Mouse (Mus musculus): ENCODE data around the gene 1700029F12Rik. TPM values are rescaled to one million over a fixed set of nuclear protein-coding genes. Genes with fewer than 3 reads are reported as not detected.

1700029F12Rik gene
- polyA plus RNA-seq, 1 experiment from 2014 or later = not detected

DNA sequence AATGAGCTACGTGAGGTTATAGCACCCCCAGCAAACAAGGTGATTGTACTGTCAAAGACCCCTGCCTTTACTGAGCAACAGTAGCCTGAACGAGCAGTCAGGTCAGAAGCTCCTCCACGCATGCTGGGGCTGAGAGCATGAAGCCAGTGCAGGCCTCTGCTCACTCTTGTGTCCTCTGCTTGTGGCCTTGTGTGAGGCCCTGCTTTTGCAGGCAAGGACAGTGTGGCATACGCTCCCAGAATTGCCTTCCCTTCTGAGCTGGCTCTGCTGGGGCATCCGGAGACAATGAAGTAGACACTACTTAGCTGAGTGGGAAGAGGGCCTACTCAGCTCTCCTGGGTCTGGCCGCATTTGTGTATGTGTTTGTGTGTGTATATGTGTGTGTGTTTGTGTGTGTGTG is 25.6 kb upstream of the 1700029F12Rik start:
- Histone ChIP-seq H3K27ac (ENCODE audit: low read depth) (no peak overlapping the region), H3K36me3 (ENCODE audit: control insufficient read depth, insufficient read depth, low read length) (no peaks in the 10 kb centered on the region), H3K4me3 (ENCODE audit: low read depth, low read length) (no peak overlapping the region), H3K4me2 (ENCODE audit: low read length) (no peak overlapping the region), H3K4me1 (replicated peaks; ENCODE audit: control insufficient read depth, insufficient read depth, low read length) (no peaks in the 10 kb centered on the region; the same call in 1 of the 2 replicates), H3K9ac (ENCODE audit: low read length) (no peak overlapping the region), H3K27me3 (replicated peaks; ENCODE audit: control insufficient read depth, insufficient read depth, low read length) (no peaks in the 10 kb centered on the region), H3K9me3 (ENCODE audit: control insufficient read depth, low read length) (no peaks in the 10 kb centered on the region)
- ATAC-seq (replicated peaks; ENCODE audit: low FRiP score, low TSS enrichment, low read depth) (no peak), DNase-seq (ENCODE audit: low spot score) (no peak)
- WGBS = 90% methylated on average over 6 of the region's 6 CpGs

DNA sequence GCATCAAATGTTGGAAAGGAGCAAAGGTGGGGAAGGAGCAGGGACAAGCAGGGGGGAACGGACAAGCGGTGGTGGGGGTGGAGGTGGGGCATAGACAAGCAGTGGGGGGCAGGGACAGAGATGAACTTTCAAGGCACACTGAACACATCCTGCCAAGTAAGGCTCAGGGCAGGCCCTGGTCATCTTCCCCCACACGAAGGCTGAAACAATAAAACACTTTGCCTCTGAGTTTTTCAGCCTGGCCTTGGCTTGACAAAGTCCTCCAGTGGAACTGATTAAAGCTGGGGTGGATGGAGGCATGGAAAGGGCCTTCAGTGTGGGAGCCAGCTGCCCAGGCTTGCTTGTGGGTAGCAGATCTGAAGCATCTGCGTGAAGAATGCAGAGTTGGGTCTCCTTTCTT is 23.7 kb upstream of the 1700029F12Rik start:
- WGBS = 56% methylated on average over 4 of the region's 4 CpGs

DNA sequence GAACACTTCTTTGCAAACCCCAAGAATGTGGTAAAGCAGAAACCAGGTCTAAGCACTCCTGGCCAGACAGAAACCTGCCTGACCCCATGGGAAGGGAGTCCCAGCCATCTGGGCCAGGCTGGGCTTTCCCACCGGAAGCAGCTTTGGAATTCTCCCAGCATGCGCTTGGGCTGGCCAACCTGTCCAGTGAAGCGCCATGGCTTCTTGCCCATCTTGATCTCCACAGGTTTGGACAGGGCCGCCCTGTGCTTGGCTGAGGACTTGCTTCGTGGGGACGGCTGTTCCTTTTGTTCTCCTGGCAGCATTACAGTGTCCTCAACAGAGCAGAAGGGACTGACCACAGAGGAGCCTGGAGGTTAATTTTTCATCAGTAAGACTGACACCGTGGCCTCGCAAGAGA is 19.7 kb upstream of the 1700029F12Rik start:
- DNase-seq (ENCODE audit: low spot score) (no peak), ATAC-seq (replicated peaks; ENCODE audit: low FRiP score, low TSS enrichment, low read depth) (no peak)
- no peak overlapping the region for H3K27ac ChIP-seq (ENCODE audit: low read depth)
- no peak overlapping the region for H3K4me2 ChIP-seq (ENCODE audit: low read length)
- WGBS = 77% methylated on average over 8 of the region's 8 CpGs
- no peak overlapping the region for H3K9ac ChIP-seq (ENCODE audit: low read length)
- no peaks in the 10 kb centered on the region for H3K27me3 ChIP-seq (replicated peaks; ENCODE audit: control insufficient read depth, insufficient read depth, low read length)
- H3K4me3 ChIP-seq (ENCODE audit: low read depth, low read length) = no peak overlapping the region
- H3K36me3 ChIP-seq (ENCODE audit: control insufficient read depth, insufficient read depth, low read length) = no peaks in the 10 kb centered on the region
- no peaks in the 10 kb centered on the region for H3K9me3 ChIP-seq (ENCODE audit: control insufficient read depth, low read length)
- no peaks in the 10 kb centered on the region for H3K4me1 ChIP-seq (replicated peaks; ENCODE audit: control insufficient read depth, insufficient read depth, low read length)

More for the DNA sequence above, 23.7 kb upstream of the 1700029F12Rik start:
- Histone ChIP-seq H3K9me3 (ENCODE audit: control insufficient read depth, low read length) (no peaks in the 10 kb centered on the region), H3K27me3 (replicated peaks; ENCODE audit: control insufficient read depth, insufficient read depth, low read length) (no peaks in the 10 kb centered on the region), H3K4me3 (ENCODE audit: low read depth, low read length) (no peak overlapping the region), H3K4me2 (ENCODE audit: low read length) (no peak overlapping the region), H3K27ac (ENCODE audit: low read depth) (no peak overlapping the region), H3K9ac (ENCODE audit: low read length) (no peak overlapping the region), H3K4me1 (replicated peaks; ENCODE audit: control insufficient read depth, insufficient read depth, low read length) (no peaks in the 10 kb centered on the region; the same call in 1 of the 2 replicates), H3K36me3 (ENCODE audit: control insufficient read depth, insufficient read depth, low read length) (no peaks in the 10 kb centered on the region)
- DNase-seq (ENCODE audit: low spot score) (no peak), ATAC-seq (replicated peaks; ENCODE audit: low FRiP score, low TSS enrichment, low read depth) (no peak)

DNA sequence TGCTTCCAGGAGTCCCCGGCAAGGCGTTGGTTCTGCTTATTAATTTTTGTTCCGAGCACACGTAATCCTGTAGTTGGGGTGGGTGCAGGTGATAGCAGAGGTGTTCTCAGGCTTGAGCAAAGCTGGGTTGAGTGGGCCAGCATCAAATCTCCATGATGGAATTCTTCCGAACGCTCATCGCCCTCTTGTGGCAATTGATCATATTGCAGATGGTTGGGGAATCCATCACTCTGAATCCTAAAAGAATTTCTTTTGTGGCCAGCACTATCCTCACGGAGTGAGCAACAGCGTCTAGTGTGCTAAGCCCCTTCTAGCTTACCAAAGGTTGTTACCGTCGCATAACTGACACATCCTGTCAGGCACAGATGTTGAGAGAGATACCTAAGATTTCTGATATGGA is 18.5 kb upstream of the 1700029F12Rik start:
- Histone ChIP-seq H3K4me3 (ENCODE audit: low read depth, low read length) (no peak overlapping the region), H3K36me3 (ENCODE audit: control insufficient read depth, insufficient read depth, low read length) (no peaks in the 10 kb centered on the region), H3K27ac (ENCODE audit: low read depth) (no peak overlapping the region), H3K9me3 (ENCODE audit: control insufficient read depth, low read length) (no peaks in the 10 kb centered on the region), H3K4me1 (replicated peaks; ENCODE audit: control insufficient read depth, insufficient read depth, low read length) (no peaks in the 10 kb centered on the region), H3K4me2 (ENCODE audit: low read length) (no peak overlapping the region), H3K27me3 (replicated peaks; ENCODE audit: control insufficient read depth, insufficient read depth, low read length) (no peaks in the 10 kb centered on the region), H3K9ac (ENCODE audit: low read length) (no peak overlapping the region)
- ATAC-seq (replicated peaks; ENCODE audit: low FRiP score, low TSS enrichment, low read depth) (0 out of 2 replicates have a peak, but pooled peaks have one; percentile 43), DNase-seq (ENCODE audit: low spot score) (peak; percentile 91)
- WGBS = 16% methylated on average over 11 of the region's 11 CpGs

DNA sequence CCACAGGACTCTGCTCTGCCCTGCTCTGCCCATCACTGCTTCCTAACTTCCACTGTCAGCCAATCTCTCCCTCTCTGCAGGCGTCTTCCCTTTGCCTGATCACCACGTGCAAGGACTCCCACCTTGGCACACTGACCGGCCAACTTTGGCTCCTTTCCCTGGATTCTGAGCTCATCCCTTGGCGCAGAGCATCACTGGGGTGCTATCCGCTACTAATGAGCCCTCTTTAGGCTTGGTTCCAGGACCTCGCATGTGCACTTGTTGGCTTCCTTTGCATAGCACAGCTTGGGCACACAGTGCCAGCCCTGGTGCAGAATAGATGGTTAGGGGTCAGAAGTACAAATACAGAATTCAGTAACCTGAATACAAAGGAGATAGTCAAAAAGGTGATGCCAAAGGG is 17.0 kb upstream of the 1700029F12Rik start:
- H3K9ac ChIP-seq (ENCODE audit: low read length) = no peak overlapping the region
- no peak for ATAC-seq (replicated peaks; ENCODE audit: low FRiP score, low TSS enrichment, low read depth)
- no peaks in the 10 kb centered on the region for H3K27me3 ChIP-seq (replicated peaks; ENCODE audit: control insufficient read depth, insufficient read depth, low read length)
- H3K36me3 ChIP-seq (ENCODE audit: control insufficient read depth, insufficient read depth, low read length) = no peaks in the 10 kb centered on the region
- no peaks in the 10 kb centered on the region for H3K4me1 ChIP-seq (replicated peaks; ENCODE audit: control insufficient read depth, insufficient read depth, low read length)
- no peak overlapping the region for H3K4me2 ChIP-seq (ENCODE audit: low read length)
- H3K4me3 ChIP-seq (ENCODE audit: low read depth, low read length) = no peak overlapping the region
- no peak overlapping the region for H3K27ac ChIP-seq (ENCODE audit: low read depth)
- WGBS = 83% methylated on average over 6 of the region's 6 CpGs
- DNase-seq (ENCODE audit: low spot score) = no peak
- H3K9me3 ChIP-seq (ENCODE audit: control insufficient read depth, low read length) = no peaks in the 10 kb centered on the region

DNA sequence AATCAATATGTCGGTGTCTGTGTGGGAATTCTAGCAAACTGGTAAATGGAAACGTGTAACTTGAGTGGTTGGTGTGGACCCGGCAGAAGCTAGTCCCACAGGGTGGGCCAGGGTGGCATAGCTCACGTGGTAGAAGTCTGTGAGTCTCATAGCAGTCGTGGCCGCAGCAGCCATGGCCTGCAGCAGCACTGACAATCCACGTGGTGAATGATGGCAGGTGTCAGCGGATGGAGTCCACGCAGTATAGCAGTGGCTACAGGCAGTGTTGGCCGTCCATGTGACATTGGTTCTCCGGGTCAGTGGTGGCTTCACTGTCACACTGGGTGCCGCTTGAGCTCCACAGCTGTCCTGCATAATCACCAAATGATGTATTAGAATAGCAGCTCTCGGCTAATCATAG is 4.1 kb downstream of the 1700029F12Rik start:
- no peak for DNase-seq (ENCODE audit: low spot score)
- Histone ChIP-seq H3K9ac (ENCODE audit: low read length) (no peak overlapping the region), H3K27ac (ENCODE audit: low read depth) (no peak overlapping the region), H3K4me2 (ENCODE audit: low read length) (no peak overlapping the region), H3K36me3 (ENCODE audit: control insufficient read depth, insufficient read depth, low read length) (no peaks in the 10 kb centered on the region), H3K27me3 (replicated peaks; ENCODE audit: control insufficient read depth, insufficient read depth, low read length) (no peaks in the 10 kb centered on the region), H3K9me3 (ENCODE audit: control insufficient read depth, low read length) (no peaks in the 10 kb centered on the region), H3K4me3 (ENCODE audit: low read depth, low read length) (no peak overlapping the region), H3K4me1 (replicated peaks; ENCODE audit: control insufficient read depth, insufficient read depth, low read length) (no peaks in the 10 kb centered on the region)
- ATAC-seq (replicated peaks; ENCODE audit: low FRiP score, low TSS enrichment, low read depth) = no peak
- 90% methylated on average over 13 of the region's 13 CpGs for WGBS

DNA sequence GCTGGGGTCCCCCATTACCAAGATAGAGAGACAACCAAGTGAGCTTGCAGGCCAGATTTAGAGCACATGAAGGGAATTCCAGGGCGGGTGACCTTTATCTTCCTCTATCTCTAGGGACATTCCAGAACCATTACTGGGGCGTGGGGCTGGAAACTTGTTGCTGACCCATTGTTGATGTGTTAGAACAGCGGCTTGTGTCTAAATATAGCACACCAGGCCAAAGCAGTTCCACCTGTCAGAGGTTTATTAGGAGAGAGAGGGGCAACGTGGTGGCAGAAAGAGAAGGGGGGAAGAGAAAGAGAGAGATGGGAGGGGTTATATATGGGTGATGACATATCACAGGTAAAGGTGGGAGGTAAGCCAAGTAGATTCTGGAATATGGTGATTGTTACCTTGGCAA is 12.3 kb downstream of the 1700029F12Rik start:
- no peak overlapping the region for H3K4me3 ChIP-seq (ENCODE audit: low read depth, low read length)
- H3K9ac ChIP-seq (ENCODE audit: low read length) = no peak overlapping the region
- H3K9me3 ChIP-seq (ENCODE audit: control insufficient read depth, low read length) = no peaks in the 10 kb centered on the region
- ATAC-seq (replicated peaks; ENCODE audit: low FRiP score, low TSS enrichment, low read depth) (no peak), DNase-seq (ENCODE audit: low spot score) (peak; percentile 21)
- no peaks in the 10 kb centered on the region for H3K36me3 ChIP-seq (ENCODE audit: control insufficient read depth, insufficient read depth, low read length)
- no peak overlapping the region for H3K4me2 ChIP-seq (ENCODE audit: low read length)
- WGBS = 43% methylated on average over 4 of the region's 4 CpGs
- H3K27ac ChIP-seq (ENCODE audit: low read depth) = no peak overlapping the region
- no peaks in the 10 kb centered on the region for H3K27me3 ChIP-seq (replicated peaks; ENCODE audit: control insufficient read depth, insufficient read depth, low read length)
- no peaks in the 10 kb centered on the region for H3K4me1 ChIP-seq (replicated peaks; ENCODE audit: control insufficient read depth, insufficient read depth, low read length)

DNA sequence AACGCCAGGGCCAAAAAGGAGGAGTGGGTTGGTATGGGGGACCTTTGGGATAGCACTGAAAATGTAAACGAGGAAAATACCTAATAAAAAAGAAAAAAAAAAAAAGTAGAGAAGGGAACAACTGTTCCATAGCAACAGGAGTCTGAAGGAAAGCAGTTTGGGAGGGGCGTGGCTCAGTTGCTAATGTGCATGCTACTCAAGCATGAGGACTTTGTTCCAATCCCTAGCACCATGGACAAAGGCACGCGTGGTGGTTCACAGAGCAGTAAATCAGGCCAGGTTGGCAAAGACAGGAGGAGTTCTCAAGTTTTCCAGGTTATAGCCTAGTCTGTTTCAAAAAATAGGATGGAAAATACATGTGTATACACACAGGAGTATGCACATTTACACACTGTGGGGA is 14.0 kb downstream of the 1700029F12Rik start:
- Histone ChIP-seq H3K36me3 (ENCODE audit: control insufficient read depth, insufficient read depth, low read length) (no peaks in the 10 kb centered on the region), H3K4me1 (replicated peaks; ENCODE audit: control insufficient read depth, insufficient read depth, low read length) (no peaks in the 10 kb centered on the region), H3K27me3 (replicated peaks; ENCODE audit: control insufficient read depth, insufficient read depth, low read length) (no peaks in the 10 kb centered on the region), H3K9ac (ENCODE audit: low read length) (no peak overlapping the region), H3K4me2 (ENCODE audit: low read length) (no peak overlapping the region), H3K4me3 (ENCODE audit: low read depth, low read length) (no peak overlapping the region), H3K27ac (ENCODE audit: low read depth) (no peak overlapping the region), H3K9me3 (ENCODE audit: control insufficient read depth, low read length) (no peaks in the 10 kb centered on the region)
- WGBS = 71% methylated on average over 5 of the region's 5 CpGs
- ATAC-seq (replicated peaks; ENCODE audit: low FRiP score, low TSS enrichment, low read depth) (no peak), DNase-seq (ENCODE audit: low spot score) (peak; percentile 51)

DNA sequence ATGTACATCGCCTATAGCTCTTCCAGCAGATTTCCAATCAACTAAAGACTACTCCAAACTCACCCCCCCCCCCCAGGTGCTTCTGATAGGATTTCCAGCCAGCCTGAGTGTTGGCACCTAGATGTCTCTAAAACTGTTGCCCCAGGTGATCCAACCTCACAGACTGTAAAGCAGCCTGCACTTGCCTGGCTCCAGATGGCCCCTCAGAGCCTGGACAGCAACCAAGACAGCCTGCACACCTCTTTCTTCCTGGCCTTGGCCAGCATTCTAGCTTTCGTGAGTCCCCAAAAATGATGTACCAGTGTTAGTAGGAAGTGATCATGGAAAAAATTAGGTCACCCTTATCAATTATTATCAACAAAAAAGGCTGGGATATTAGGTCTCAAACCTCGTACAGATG is 16.5 kb downstream of the 1700029F12Rik start:
- Histone ChIP-seq H3K27ac (ENCODE audit: low read depth) (no peak overlapping the region), H3K9ac (ENCODE audit: low read length) (no peak overlapping the region), H3K9me3 (ENCODE audit: control insufficient read depth, low read length) (no peaks in the 10 kb centered on the region), H3K4me2 (ENCODE audit: low read length) (no peak overlapping the region), H3K4me3 (ENCODE audit: low read depth, low read length) (no peak overlapping the region), H3K4me1 (replicated peaks; ENCODE audit: control insufficient read depth, insufficient read depth, low read length) (no peaks in the 10 kb centered on the region), H3K27me3 (replicated peaks; ENCODE audit: control insufficient read depth, insufficient read depth, low read length) (no peaks in the 10 kb centered on the region), H3K36me3 (ENCODE audit: control insufficient read depth, insufficient read depth, low read length) (no peaks in the 10 kb centered on the region)
- 87% methylated on average over 3 of the region's 3 CpGs for WGBS
- DNase-seq (ENCODE audit: low spot score) (peak; percentile 13), ATAC-seq (replicated peaks; ENCODE audit: low FRiP score, low TSS enrichment, low read depth) (no peak)
